Mouse (Mus musculus): ENCODE results near the gene Aldh3b1. TPM values are rescaled to one million over a fixed set of nuclear protein-coding genes. Genes with fewer than 3 reads are reported as not detected.

Gene Aldh3b1
- total RNA-seq, 1 experiment = 0.76 TPM

DNA sequence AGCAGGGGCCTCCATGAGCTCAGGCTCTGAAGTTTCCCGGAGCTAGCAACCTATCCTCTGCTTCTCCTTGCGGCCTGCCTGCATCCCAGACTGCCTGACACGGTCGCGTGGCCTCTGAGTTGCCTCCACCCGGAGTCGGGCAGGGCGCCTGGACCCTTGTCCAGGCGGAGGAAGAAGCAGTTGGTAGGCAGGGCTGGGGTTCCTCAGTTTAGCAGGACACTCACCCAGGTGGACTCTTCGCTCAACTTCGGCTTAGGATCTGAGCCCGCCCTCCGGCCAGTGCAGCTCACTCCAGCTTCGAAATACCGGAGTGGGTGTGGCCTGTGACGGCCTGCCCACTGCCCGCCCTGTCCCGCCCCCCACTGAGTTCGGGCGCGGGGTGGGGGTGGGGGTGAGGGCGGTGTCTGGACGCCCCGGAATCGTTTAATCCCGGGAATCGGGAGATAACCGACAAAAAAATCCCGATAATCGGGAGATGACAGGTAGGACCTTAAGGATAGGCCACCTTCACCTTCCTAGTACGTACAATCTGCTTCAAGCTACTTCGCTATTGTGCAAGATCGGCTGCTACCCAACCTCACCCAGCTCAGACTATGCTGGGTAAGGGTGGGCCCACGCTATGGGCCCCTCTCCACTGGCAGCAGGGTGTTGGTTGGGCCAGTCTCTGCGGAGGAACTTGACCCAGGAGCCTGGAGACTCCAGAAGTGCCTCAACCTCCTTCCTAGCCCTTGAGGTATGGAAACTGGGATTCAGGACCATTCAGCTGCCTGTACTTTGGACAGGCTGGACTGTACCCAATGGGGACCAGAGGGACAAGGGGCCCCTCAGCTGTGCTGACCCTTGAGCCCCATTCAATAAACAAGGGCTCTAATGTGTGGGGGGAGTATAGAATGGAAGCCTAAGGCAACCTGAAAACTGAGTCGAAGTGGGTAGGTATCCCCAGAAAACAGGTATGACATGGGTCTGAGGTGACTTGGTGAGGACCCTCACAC lies 22.5 kb downstream of the Aldh3b1 start, which contains the start of gene Tcirg1:
Gene Tcirg1, minus strand, starts transcription at position 339 of the 992 bp plus-strand sequence.
- Histone ChIP-seq H3K9ac (ENCODE audit: insufficient read depth, low read depth, low read length, poor library complexity, severe bottlenecking) (peak within 1 kb of the TSS; percentile 61), H3K36me3 (ENCODE audit: control insufficient read depth, insufficient read depth, low read length, poor library complexity, severe bottlenecking) (peaks cover 18% of the 10 kb centered on the region), H3K27ac (ENCODE audit: insufficient read depth, low read depth, low read length, poor library complexity, severe bottlenecking) (no peak within 1 kb of the TSS), H3K4me1 (ENCODE audit: control insufficient read depth in 2 of 2, insufficient read depth in 2 of 2, low read length in 2 of 2, poor library complexity in 1 of 2) (peaks cover 3 to 35% of the 10 kb centered on the region in 2 experiments; a peak in 3 of 4 replicates), H3K4me3 (ENCODE audit: insufficient read depth in 1 of 2, low read depth in 1 of 2, low read length in 2 of 2, poor library complexity in 1 of 2, severe bottlenecking in 1 of 2) (peak within 1 kb of the TSS; percentile 69 to 77), H3K9me3 (ENCODE audit: control insufficient read depth, insufficient read depth, low read depth, low read length) (no peaks in the 10 kb centered on the region)
- in situ Hi-C loops (cut with MboI; ENCODE audit: low sequenced_read_pairs in 2 of 2, unreplicated experiment in 2 of 2) = no loop called here
- TF ChIP-seq ZC3H11A (IDR thresholded peaks at IDR 0.05; ENCODE audit: borderline replicate concordance, low read depth, low read length) (no peak), MAFK (IDR thresholded peaks at IDR 0.05; ENCODE audit: insufficient read depth, low read depth, low read length) (no peak), CHD2 (IDR thresholded peaks at IDR 0.05; ENCODE audit: low read depth, low read length) (no peak), HCFC1 (IDR thresholded peaks at IDR 0.05; ENCODE audit: borderline replicate concordance, insufficient read depth, low read length) (no peak), ZNF384 (IDR thresholded peaks at IDR 0.05; ENCODE audit: low read depth, low read length) (no peak)
- DNase-seq (ENCODE audit: low read depth, low spot score) = no peak

DNA sequence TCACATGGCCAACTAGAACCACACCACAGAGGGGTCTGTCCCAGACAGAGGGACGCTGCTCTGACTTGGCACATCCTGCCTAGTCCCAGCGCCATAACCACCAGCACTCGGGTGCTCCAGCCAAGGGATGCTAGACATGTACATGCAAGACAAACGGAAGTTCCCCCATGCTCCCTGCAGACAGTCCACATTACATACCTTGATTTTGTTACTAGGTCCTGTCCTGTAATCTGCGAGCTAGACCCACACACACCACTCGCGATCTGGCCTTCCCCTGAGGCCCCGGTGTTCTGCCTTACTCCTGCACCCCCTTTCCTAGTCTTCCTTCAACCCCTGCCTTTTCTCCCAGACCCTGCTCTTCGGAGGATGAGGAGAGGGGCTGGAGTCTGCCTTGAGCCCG lies 23.3 kb downstream of the Aldh3b1 start:
- TF ChIP-seq CHD2 (IDR thresholded peaks at IDR 0.05; ENCODE audit: low read depth, low read length) = no peak
- no peak for TF ChIP-seq ZNF384 (IDR thresholded peaks at IDR 0.05; ENCODE audit: low read depth, low read length)
- TF ChIP-seq MAFK (IDR thresholded peaks at IDR 0.05; ENCODE audit: insufficient read depth, low read depth, low read length) = no peak
- no peak for TF ChIP-seq ZC3H11A (IDR thresholded peaks at IDR 0.05; ENCODE audit: borderline replicate concordance, low read depth, low read length)
- TF ChIP-seq HCFC1 (IDR thresholded peaks at IDR 0.05; ENCODE audit: borderline replicate concordance, insufficient read depth, low read length) = no peak
- Histone ChIP-seq H3K9me3 (ENCODE audit: control insufficient read depth, insufficient read depth, low read depth, low read length) (no peaks in the 10 kb centered on the region), H3K36me3 (ENCODE audit: control insufficient read depth, insufficient read depth, low read length, poor library complexity, severe bottlenecking) (peaks cover 18% of the 10 kb centered on the region), H3K9ac (ENCODE audit: insufficient read depth, low read depth, low read length, poor library complexity, severe bottlenecking) (peak overlapping the region; percentile 61), H3K4me1 (ENCODE audit: control insufficient read depth in 2 of 2, insufficient read depth in 2 of 2, low read length in 2 of 2, poor library complexity in 1 of 2) (peaks cover 3 to 31% of the 10 kb centered on the region in 2 experiments; a peak in 3 of 4 replicates), H3K27ac (ENCODE audit: insufficient read depth, low read depth, low read length, poor library complexity, severe bottlenecking) (no peak overlapping the region), H3K4me3 (ENCODE audit: insufficient read depth in 1 of 2, low read depth in 1 of 2, low read length in 2 of 2, poor library complexity in 1 of 2, severe bottlenecking in 1 of 2) (peak overlapping the region; percentile 69 to 77)
- in situ Hi-C loops (cut with MboI; ENCODE audit: low sequenced_read_pairs in 2 of 2, unreplicated experiment in 2 of 2) = no loop called here
- no peak for DNase-seq (ENCODE audit: low read depth, low spot score)

DNA sequence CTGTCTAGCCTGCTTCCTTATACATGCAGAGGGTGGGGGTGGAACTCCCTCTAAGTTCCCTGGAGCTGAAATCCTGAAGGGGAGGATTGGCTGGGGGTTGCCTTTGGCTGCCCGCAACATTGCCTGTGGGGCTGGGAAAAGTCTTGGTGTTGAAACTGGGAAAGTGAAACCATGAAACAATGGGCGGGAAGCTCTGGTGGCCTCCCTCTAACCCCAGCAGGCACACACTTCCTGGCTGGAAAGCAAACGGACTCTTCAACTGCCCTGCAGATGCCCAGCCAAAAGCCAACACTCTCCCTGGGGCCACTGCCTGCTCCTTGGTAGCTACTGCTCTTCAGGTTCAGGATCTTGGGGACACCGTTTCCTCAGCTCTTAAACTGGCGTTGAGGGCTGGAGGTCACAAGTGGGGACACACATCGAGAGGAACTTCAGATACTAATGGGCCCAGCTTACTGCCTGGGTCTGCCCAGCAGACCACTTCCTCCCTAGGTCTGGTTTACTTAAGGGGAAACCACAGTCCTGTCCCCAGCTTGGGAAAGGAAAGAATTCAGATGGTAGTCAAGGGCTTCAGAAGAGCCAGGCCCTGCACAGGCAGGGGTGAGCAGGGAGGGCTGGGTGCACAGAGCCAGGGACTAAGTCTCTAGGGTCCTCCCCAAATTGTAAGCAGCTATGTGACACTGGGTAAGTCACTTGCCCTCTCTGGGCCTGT lies 24.2 kb downstream of the Aldh3b1 start:
- no peak for DNase-seq (ENCODE audit: low read depth, low spot score)
- Histone ChIP-seq H3K27ac (ENCODE audit: insufficient read depth, low read depth, low read length, poor library complexity, severe bottlenecking) (no peak overlapping the region), H3K4me3 (ENCODE audit: insufficient read depth in 1 of 2, low read depth in 1 of 2, low read length in 2 of 2, poor library complexity in 1 of 2, severe bottlenecking in 1 of 2) (no peak overlapping the region), H3K9me3 (ENCODE audit: control insufficient read depth, insufficient read depth, low read depth, low read length) (no peaks in the 10 kb centered on the region), H3K4me1 (ENCODE audit: control insufficient read depth in 2 of 2, insufficient read depth in 2 of 2, low read length in 2 of 2, poor library complexity in 1 of 2) (peaks cover 3 to 31% of the 10 kb centered on the region in 2 experiments; a peak in 3 of 4 replicates), H3K9ac (ENCODE audit: insufficient read depth, low read depth, low read length, poor library complexity, severe bottlenecking) (no peak overlapping the region), H3K36me3 (ENCODE audit: control insufficient read depth, insufficient read depth, low read length, poor library complexity, severe bottlenecking) (peaks cover 14% of the 10 kb centered on the region)
- no peak for TF ChIP-seq HCFC1 (IDR thresholded peaks at IDR 0.05; ENCODE audit: borderline replicate concordance, insufficient read depth, low read length)
- in situ Hi-C loops (cut with MboI; ENCODE audit: low sequenced_read_pairs in 2 of 2, unreplicated experiment in 2 of 2) = no loop called here

DNA sequence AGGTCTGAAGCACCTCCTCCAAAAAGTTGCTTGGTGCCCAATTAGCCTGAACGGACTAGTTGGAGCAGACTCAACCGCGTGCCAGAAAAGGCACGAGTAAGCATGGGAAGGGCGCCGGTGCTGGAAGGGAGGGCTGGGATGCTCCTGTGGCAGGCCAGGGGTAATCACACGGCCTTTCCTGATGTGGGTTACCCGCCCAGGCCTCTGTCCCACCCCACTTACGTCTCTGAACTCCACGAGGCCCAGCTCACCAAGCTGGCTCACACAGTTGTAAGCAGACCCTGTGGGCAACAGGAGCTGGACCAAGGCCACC lies 25.3 kb downstream of the Aldh3b1 start:
- peaks cover 3 to 31% of the 10 kb centered on the region in 2 experiments; a peak in 3 of 4 replicates for H3K4me1 ChIP-seq (ENCODE audit: control insufficient read depth in 2 of 2, insufficient read depth in 2 of 2, low read length in 2 of 2, poor library complexity in 1 of 2)
- peaks cover 9% of the 10 kb centered on the region for H3K36me3 ChIP-seq (ENCODE audit: control insufficient read depth, insufficient read depth, low read length, poor library complexity, severe bottlenecking)
- H3K9me3 ChIP-seq (ENCODE audit: control insufficient read depth, insufficient read depth, low read depth, low read length) = no peaks in the 10 kb centered on the region
- H3K4me3 ChIP-seq (ENCODE audit: insufficient read depth in 1 of 2, low read depth in 1 of 2, low read length in 2 of 2, poor library complexity in 1 of 2, severe bottlenecking in 1 of 2) = peak overlapping the region; percentile 48 to 51; a peak in 2 of 4 replicates
- DNase-seq (ENCODE audit: low read depth, low spot score) = no peak
- no peak overlapping the region for H3K27ac ChIP-seq (ENCODE audit: insufficient read depth, low read depth, low read length, poor library complexity, severe bottlenecking)
- in situ Hi-C loops (cut with MboI; ENCODE audit: low sequenced_read_pairs in 2 of 2, unreplicated experiment in 2 of 2) = no loop called here
- peak overlapping the region; percentile 2; the same call in 1 of the 2 replicates for H3K9ac ChIP-seq (ENCODE audit: insufficient read depth, low read depth, low read length, poor library complexity, severe bottlenecking)
- TF ChIP-seq ZC3H11A (IDR thresholded peaks at IDR 0.05; ENCODE audit: borderline replicate concordance, low read depth, low read length) = no peak
- no peak for TF ChIP-seq CHD2 (IDR thresholded peaks at IDR 0.05; ENCODE audit: low read depth, low read length)
- no peak for TF ChIP-seq ZNF384 (IDR thresholded peaks at IDR 0.05; ENCODE audit: low read depth, low read length)
- TF ChIP-seq MAFK (IDR thresholded peaks at IDR 0.05; ENCODE audit: insufficient read depth, low read depth, low read length) = no peak
- no peak for TF ChIP-seq HCFC1 (IDR thresholded peaks at IDR 0.05; ENCODE audit: borderline replicate concordance, insufficient read depth, low read length)

Measured in ES-E14 (cell line).